Mouse (Mus musculus) heart, postnatal 36 days (tissue): ENCODE data around the gene Elac2. TPM values are rescaled to one million over a fixed set of nuclear protein-coding genes. Genes with fewer than 3 reads are reported as not detected.

Experiments used
- DNase-seq, 2 experiments: peaks; one replicate each; pipeline ENCODE4 v3.0.0; 2021 to 2022
- intact Hi-C: fragments of 180-260 bp; cut with DNase I; formaldehyde crosslinking; loops from one replicate; pipeline ENCODE4 v1.15.1; 2025
- total RNA-seq, 2 experiments: library from RNA; stranded (reverse); gene quantifications; 2 replicates each; pipeline ENCODE4 v1.2.3; 2021

Gene Elac2
- total RNA-seq, 2 experiments from 2014 or later = 20.5 to 20.6 TPM

- no peak for DNase-seq
- intact Hi-C loops = no loop called here
Measured at GRCm38 (mm10) chr11:65016754-65017153, 37.9 kb downstream of the Elac2 start.

- no peak for DNase-seq
- intact Hi-C loops = no loop called here
Measured at GRCm38 (mm10) chr11:65020744-65021143, 41.9 kb downstream of the Elac2 start.

GRCm38 (mm10) chr11:65022771-65023170 lies 43.9 kb downstream of the Elac2 start:
- intact Hi-C loops = no loop called here
- DNase-seq = no peak

- intact Hi-C loops = no loop called here
- no peak for DNase-seq
Measured at GRCm38 (mm10) chr11:65028049-65028448, 49.2 kb downstream of the Elac2 start.

- DNase-seq = no peak
- intact Hi-C loops = no loop called here
Measured at GRCm38 (mm10) chr11:65030201-65030600, 51.4 kb downstream of the Elac2 start.

DNA sequence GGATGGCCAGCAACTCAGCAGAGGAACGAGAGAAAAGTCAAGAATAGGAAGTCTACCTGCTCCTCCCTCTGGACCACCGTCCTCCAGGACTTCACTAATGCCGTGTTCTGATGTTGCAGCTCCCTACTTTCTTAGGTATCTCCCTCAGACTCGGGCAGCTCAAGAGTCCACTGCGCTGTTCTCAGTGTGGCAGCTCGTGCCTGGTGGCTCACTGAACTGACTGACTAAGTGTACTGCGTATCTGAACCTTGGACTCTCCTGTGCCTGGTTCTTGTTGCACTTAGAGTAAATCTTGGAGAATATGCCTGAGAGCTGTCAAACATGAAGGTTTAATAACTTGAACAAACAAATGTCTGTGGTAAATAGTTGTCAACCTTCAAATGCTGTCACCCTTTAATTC lies 53.4 kb downstream of the Elac2 start:
- no peak for DNase-seq
- intact Hi-C loops = no loop called here

DNA sequence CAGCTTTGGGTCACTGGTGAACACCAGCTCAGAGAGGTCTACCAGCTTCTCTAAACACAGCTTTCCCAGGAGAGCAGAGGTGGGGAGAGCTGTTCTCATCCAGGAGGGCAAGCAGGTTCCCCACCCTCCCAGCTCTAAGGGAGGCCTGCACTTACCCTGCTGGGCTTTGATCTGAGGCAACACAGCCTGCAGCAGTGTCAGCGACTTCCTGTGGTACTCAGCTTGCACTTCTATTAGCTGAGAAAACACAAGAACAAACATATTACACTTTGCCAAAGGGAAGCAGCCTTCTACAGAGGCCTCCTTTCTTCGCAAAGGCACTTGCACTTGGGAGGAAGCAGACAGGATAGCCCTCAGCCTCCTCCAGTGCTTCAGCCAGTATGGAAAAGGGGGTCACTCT lies 60.2 kb downstream of the Elac2 start:
- DNase-seq = no peak
- intact Hi-C loops = no loop called here

DNA sequence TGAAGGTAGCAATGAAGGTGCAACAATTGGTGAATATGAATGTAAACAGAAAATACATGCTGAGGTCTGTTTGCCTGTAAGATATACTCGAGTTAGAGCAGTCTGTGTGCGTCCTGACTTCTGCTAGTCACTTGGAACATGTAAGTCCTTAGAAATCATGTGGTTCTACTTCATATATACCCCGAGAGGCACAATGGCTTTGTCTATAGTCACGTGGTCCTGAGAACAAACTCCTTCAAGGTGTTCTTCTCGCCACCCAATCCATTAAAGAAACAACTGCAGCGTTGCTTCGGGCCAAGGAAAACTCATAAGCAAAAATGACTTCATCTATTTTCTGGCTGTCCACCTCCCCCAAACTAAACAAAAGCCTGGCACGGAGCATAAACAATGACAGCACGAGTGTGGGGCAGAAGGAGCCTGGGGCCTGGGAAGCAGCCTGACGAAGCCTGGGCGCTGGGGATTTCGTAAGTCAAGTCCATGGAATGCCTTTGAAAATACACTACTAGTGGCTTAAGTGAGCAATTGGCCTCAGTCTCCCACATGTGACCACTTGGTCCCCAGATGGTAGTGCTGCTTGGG lies 60.8 kb downstream of the Elac2 start:
- intact Hi-C loops = no loop called here
- no peak for DNase-seq

DNA sequence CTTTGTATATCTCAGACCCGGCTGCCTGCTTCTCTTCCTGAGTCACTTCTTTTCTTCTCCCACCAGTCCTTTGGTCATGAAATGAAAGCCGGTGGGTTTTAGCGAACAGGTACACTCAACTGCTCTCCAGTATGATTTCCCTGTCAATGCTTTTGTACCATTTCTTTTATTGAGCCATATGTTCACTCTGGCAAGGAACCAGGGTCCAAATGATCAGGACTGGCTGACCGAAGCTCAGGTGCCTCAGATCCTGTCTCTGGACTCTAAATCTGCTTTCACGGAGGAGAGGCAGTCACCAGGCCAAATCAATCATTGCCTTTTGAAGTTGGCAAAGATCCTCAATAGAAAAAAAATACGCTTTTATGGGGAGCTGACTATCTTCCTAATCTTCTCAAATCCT lies 61.7 kb downstream of the Elac2 start:
- DNase-seq = no peak
- intact Hi-C loops = no loop called here

- intact Hi-C loops = no loop called here
- no peak for DNase-seq
Measured at GRCm38 (mm10) chr11:65049090-65049489, 70.3 kb downstream of the Elac2 start.

DNA sequence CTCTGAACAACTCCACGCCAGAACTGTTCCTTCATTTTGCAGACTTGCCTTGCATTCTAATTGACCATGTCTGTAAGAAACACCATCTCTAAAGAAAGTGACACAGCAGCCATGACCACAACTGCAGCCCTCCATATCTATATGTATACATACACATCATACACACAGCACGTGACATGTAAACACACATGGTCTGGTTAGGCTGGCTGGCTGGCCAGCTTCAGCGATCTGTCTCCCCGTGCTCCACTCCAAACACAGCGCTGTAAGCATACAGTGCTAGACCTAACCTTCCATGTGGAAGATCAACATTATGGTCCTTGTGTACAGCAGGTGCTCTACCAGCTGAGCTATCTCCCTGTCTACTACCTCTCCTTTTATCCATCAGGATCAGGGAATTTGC lies 72.0 kb downstream of the Elac2 start:
- intact Hi-C loops = no loop called here
- DNase-seq = no peak

Other genes with a start within 250 kb of the Elac2 start
- gene 1700086D15Rik, start 180.9 kb downstream of the Elac2 start, total RNA-seq = not detected
- 10 to 100 TPM; 20.8 to 24.3 TPM for gene Arhgap44, start 183.9 kb downstream of the Elac2 start, total RNA-seq